Mouse (Mus musculus) hindbrain, embryonic 10.5 days (tissue): Measurements from ENCODE around the gene Nrxn3. TPM values are rescaled to one million over a fixed set of nuclear protein-coding genes. Genes with fewer than 3 reads are reported as not detected.

ENCODE experiments used
- DNase-seq: peaks from one replicate; pipeline ENCODE4 v3.0.0-alpha.2; 2017; ENCODE audit warnings: low spot score
- H3K27ac ChIP-seq: fragments of 300-500 bp; sonication (generic); 2 replicates; pipeline ENCODE4 v1.5.1; 2016; ENCODE audit warnings: mild to moderate bottlenecking, moderate library complexity
- H3K27me3 ChIP-seq: fragments of 300-500 bp; sonication (generic); 2 replicates; pipeline ENCODE4 v1.6.1; 2016; ENCODE audit warnings: mild to moderate bottlenecking; ENCODE audit not compliant: poor library complexity, insufficient read depth, severe bottlenecking
- H3K36me3 ChIP-seq: fragments of 300-500 bp; sonication (generic); 2 replicates; pipeline ENCODE4 v1.6.1; 2016; ENCODE audit warnings: mild to moderate bottlenecking, moderate library complexity
- H3K4me1 ChIP-seq: fragments of 300-500 bp; sonication (generic); replicated peaks from 2 replicates; pipeline ENCODE4 v1.6.1; 2016; ENCODE audit warnings: mild to moderate bottlenecking
- H3K4me3 ChIP-seq: fragments of 300-500 bp; sonication (generic); 2 replicates; pipeline ENCODE4 v1.5.1; 2016; ENCODE audit warnings: mild to moderate bottlenecking, moderate library complexity
- H3K9me3 ChIP-seq: fragments of 300-500 bp; sonication (generic); 2 replicates; pipeline ENCODE4 v1.6.1; 2016; ENCODE audit warnings: mild to moderate bottlenecking, moderate library complexity
- WGBS: fragments of 180-500 bp; shearing (Covaris S2); methylation state at CpG from one replicate; pipeline ENCODE4 v1.1.7; 2016; 5-methylcytosine and 5-hydroxymethylcytosine counted together
- polyA plus RNA-seq: library from polyadenylated mRNA; unstranded; fragments of >200 nt; fragmentation: Nextera tagmentation; extraction: Ambion mirVana; gene quantifications from 2 replicates; pipeline ENCODE4 v1.2.1, GENCODE M21; 2016

The Nrxn3 gene
- polyA plus RNA-seq, 1 experiment from 2014 or later, result 23.5 TPM

DNA sequence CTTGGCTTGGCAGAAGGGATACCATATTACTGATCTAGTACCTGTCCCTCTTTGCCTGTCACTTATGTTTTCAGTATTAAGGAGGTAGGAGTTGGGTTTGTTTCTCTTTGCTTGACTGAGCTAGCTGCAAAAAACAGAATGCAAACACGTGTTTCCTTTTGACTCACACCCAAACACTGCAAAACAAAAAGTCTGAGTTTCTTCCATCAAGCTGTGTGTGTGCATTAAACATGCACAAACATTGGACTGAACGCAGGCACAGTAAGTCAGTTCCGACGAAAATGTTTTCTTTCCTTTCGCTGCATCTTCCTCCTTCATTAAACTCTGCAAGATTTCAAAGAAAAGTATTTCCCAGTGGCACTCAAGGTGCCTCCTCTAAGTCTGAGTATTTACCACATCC lies 1270.6 kb downstream of the Nrxn3 start:
- Histone ChIP-seq H3K4me3 (no peak overlapping the region), H3K4me1 (no peaks in the 10 kb centered on the region), H3K27me3 (no peaks in the 10 kb centered on the region), H3K9me3 (no peaks in the 10 kb centered on the region), H3K27ac (no peak overlapping the region), H3K36me3 (no peaks in the 10 kb centered on the region)
- no peak for DNase-seq
- 84% methylated on average over 5 of the region's 5 CpGs for WGBS

DNA sequence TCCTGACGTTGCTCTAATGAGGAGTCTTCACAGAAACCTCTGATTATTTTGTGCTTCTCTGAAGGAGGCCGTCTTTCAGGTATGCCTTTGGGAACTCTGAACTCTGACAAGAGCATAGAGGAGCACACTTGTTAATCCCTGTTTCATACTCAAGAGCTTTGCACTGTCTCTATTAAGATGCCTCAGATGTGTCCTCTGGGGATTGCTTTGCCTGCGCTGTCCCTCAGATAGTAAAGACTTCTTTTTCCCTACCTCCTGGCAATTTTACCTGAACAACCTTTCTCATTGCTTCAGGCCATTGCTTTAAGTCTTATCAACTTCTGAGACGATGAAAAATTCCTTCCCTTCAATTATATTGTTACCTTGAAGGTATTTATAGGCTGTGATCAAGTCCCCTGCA lies 1272.7 kb downstream of the Nrxn3 start:
- no peak overlapping the region for H3K27ac ChIP-seq
- H3K4me3 ChIP-seq, result no peak overlapping the region
- H3K9me3 ChIP-seq, result no peaks in the 10 kb centered on the region
- H3K36me3 ChIP-seq, result no peaks in the 10 kb centered on the region
- no peak for DNase-seq
- H3K27me3 ChIP-seq, result no peaks in the 10 kb centered on the region
- WGBS, result 80% methylated on average over 4 of the region's 4 CpGs
- no peaks in the 10 kb centered on the region for H3K4me1 ChIP-seq

DNA sequence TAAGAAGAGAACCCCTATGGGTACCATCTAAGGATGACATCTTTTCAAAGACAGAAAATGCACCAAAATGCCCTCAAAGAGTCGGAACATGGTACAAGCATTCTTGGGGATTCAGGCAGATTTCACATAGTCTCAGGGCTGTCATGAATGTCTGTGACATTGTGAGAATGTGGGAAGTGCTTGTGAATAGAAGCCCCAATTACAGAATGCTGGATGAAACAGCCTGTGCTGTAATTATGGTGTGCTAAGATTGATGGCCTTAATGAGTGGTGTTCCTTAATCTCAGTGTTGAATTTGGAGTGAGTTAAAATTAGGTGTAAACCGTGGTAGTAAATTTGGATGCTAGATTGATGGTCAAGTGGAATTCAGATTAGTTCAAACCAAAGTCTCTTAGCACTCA lies 1287.6 kb downstream of the Nrxn3 start:
- Histone ChIP-seq H3K27me3 (no peaks in the 10 kb centered on the region), H3K36me3 (no peaks in the 10 kb centered on the region), H3K4me3 (no peak overlapping the region), H3K9me3 (no peaks in the 10 kb centered on the region), H3K4me1 (no peaks in the 10 kb centered on the region), H3K27ac (no peak overlapping the region)
- WGBS, result 90% methylated on average over 2 of the region's 2 CpGs
- no peak for DNase-seq

DNA sequence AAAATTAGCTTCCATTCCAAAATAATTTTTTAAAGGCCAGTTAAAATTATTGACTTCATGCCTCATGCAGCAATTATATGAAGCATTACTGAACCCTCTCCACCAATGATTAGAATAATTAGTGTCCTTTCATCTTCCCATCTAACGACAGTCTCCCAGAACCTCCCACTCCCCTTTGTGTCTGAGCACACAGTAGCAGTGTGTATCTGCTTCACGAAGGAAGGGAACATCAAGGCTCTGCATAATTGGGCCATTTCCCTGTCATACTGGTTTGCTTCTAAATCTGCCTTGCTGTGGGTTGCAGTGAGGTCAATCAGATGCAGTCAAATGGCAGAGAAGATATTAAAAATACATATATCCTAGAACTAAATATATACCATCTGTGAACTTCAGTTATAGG lies 1291.3 kb downstream of the Nrxn3 start:
- H3K9me3 ChIP-seq, result no peaks in the 10 kb centered on the region
- no peak overlapping the region for H3K4me3 ChIP-seq
- 72% methylated on average over 2 of the region's 2 CpGs for WGBS
- H3K36me3 ChIP-seq, result no peaks in the 10 kb centered on the region
- no peak overlapping the region for H3K27ac ChIP-seq
- H3K27me3 ChIP-seq, result no peaks in the 10 kb centered on the region
- DNase-seq, result no peak
- H3K4me1 ChIP-seq, result no peaks in the 10 kb centered on the region

DNA sequence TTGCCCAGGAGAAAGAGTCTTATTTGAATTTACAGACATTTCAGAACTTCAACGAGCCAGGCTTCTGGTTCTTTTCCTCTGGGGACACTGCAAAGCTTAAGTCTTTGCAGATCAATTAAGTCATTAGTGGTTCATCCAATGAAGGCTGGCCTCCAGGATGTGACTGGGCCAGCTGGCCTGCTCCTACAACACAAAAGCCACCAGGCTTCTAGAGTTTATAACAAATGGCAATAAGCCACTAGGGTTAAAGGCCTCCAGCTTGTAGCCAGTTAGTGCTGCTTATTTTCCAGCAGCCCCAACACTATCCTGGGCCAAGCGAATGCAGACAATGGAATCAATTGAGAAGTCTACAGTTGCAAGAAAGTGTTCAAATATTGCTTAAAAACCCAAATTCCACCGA lies 1304.3 kb downstream of the Nrxn3 start:
- Histone ChIP-seq H3K9me3 (no peaks in the 10 kb centered on the region), H3K4me1 (no peaks in the 10 kb centered on the region), H3K27ac (no peak overlapping the region), H3K27me3 (no peaks in the 10 kb centered on the region), H3K4me3 (no peak overlapping the region), H3K36me3 (no peaks in the 10 kb centered on the region)
- 56% methylated on average over 3 of the region's 3 CpGs for WGBS
- DNase-seq, result peak; percentile 17

DNA sequence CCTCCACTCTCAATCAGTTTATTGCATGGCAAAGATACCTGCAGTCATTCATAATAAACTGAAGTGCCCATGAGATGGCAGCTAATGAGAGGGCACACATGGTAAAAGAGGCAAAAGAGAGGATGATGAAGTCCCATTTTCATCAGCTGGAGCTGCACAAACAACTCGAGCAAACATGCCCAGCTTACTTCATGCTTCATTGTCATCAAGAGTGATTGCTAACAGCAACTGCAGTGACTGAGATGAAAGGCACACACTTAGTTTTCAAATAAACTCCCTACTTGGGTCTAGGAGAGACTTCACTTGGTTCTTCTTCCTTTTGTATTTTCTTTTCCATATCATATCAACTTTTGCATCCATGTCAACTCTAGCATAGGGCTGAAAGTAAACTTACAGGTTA lies 1318.4 kb downstream of the Nrxn3 start:
- 61% methylated on average over 1 of the region's 1 CpGs for WGBS
- no peaks in the 10 kb centered on the region for H3K27me3 ChIP-seq
- DNase-seq, result no peak
- H3K4me1 ChIP-seq, result no peaks in the 10 kb centered on the region
- H3K27ac ChIP-seq, result no peak overlapping the region
- H3K9me3 ChIP-seq, result no peaks in the 10 kb centered on the region
- H3K36me3 ChIP-seq, result no peaks in the 10 kb centered on the region
- no peak overlapping the region for H3K4me3 ChIP-seq

DNA sequence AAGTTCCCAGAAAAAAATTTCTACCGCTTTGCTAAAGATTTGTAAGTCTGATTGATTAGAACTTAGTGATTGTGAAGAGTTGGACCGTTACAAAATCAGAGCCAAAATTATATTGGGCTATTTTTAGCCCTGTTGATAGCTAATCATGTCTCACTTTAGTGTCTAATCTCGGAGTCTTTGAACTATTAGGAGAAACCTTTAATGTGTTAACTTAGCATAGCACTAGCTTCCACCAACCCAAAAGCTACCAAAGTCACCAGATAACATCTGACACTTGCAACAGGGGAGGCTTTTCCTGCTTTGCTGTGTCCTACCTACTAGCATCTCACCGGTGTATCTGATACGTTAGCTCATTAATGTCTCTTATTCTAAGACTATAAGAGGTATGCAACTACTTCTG lies 1333.6 kb downstream of the Nrxn3 start:
- H3K9me3 ChIP-seq, result no peaks in the 10 kb centered on the region
- WGBS, result 93% methylated on average over 5 of the region's 5 CpGs
- no peaks in the 10 kb centered on the region for H3K36me3 ChIP-seq
- H3K4me1 ChIP-seq, result peaks cover under 1% of the 10 kb centered on the region; the same call in 1 of the 2 replicates
- H3K27me3 ChIP-seq, result no peaks in the 10 kb centered on the region
- no peak overlapping the region for H3K4me3 ChIP-seq
- H3K27ac ChIP-seq, result no peak overlapping the region
- DNase-seq, result no peak

DNA sequence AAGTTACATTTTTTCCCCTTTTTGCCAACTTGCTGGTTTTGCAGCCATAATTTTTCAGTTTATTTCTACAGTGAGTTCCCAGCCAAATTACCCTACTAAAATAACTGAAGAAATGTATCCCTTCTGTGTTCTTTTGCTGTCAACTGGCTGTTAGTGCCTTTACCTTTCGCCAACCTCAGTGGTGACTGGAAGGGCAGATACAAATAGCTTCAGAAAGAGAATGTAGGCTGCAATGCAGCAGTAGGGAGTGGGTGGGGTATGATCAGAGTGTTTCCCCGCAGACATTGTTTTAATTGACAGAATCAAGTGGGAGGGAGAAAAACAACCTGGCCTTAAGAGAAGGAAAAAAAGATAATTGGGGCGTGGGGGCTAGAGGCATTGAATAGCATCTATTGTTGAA lies 1337.1 kb downstream of the Nrxn3 start:
- no peaks in the 10 kb centered on the region for H3K27me3 ChIP-seq
- DNase-seq, result no peak

DNA sequence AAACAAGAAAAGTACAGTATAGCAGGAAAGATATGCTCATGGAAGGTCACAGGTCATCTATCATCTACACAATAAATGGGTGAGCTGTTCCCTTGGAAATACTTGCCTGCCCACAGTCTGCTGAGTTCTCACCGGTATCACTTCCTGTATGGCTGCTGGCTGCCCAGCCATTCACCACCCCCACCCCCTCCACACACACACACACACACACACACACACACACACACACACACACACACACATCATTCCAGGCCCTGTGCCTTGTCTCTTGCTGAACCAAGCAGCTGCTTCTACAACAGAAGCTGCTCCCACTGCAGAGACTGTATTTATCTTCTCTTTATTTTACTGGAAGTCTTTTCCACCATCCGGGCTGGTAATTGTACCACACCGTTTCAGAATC lies 1338.6 kb downstream of the Nrxn3 start:
- Histone ChIP-seq H3K4me1 (peaks cover 10% of the 10 kb centered on the region), H3K9me3 (no peaks in the 10 kb centered on the region), H3K27ac (no peak overlapping the region), H3K4me3 (no peak overlapping the region), H3K27me3 (no peaks in the 10 kb centered on the region), H3K36me3 (no peaks in the 10 kb centered on the region)
- 74% methylated on average over 3 of the region's 3 CpGs for WGBS
- DNase-seq, result no peak

More for the DNA sequence above, 1337.1 kb downstream of the Nrxn3 start:
- Histone ChIP-seq H3K4me1 (peaks cover 10% of the 10 kb centered on the region), H3K27ac (no peak overlapping the region), H3K9me3 (no peaks in the 10 kb centered on the region), H3K4me3 (no peak overlapping the region), H3K36me3 (no peaks in the 10 kb centered on the region)
- 82% methylated on average over 3 of the region's 3 CpGs for WGBS

DNA sequence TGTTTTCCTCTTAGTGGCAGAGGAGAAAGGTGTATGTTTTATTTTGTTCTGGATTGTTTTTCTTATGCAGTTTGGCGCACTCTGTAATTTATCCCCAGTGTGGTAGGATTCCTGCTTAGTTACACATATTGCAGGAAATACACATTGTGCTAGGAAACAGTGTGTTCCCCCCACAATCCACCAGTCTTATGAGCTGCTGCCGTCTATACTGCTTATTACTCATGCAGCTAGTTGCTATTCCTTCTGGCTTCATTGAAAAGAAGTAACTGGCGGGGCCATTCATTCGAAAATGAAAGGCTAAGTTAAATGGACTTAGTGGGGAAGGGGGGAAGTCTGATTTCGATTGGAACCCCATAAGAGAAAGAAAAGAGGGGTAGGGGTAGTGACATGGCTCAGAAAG lies 1339.5 kb downstream of the Nrxn3 start:
- DNase-seq, result no peak
- Histone ChIP-seq H3K27me3 (no peaks in the 10 kb centered on the region), H3K9me3 (no peaks in the 10 kb centered on the region), H3K4me1 (peaks cover 10% of the 10 kb centered on the region), H3K4me3 (no peak overlapping the region), H3K27ac (no peak overlapping the region), H3K36me3 (no peaks in the 10 kb centered on the region)
- WGBS, result 62% methylated on average over 5 of the region's 5 CpGs

DNA sequence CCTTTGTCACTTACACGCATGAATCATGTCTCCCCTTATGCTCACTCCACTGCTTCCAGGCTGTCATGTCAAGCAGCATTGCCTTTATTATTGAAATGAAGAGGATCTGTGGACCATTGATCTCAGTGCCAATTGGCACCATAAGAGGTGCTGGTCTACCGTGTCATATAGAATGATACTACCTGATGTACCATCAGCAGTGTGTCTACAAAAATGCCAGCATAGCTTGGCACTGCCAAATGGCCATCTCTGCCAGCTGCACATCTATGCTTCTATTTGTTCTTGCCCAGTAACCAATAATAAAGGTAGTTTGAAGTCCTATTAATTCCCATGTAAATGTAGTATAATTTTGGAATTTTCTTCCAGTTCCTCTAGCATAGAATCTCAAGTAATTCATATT lies 1340.8 kb downstream of the Nrxn3 start:
- Histone ChIP-seq H3K4me3 (no peak overlapping the region), H3K27ac (no peak overlapping the region), H3K27me3 (no peaks in the 10 kb centered on the region), H3K36me3 (no peaks in the 10 kb centered on the region), H3K4me1 (peaks cover 10% of the 10 kb centered on the region), H3K9me3 (no peaks in the 10 kb centered on the region)
- WGBS, result 87% methylated on average over 2 of the region's 2 CpGs
- no peak for DNase-seq

DNA sequence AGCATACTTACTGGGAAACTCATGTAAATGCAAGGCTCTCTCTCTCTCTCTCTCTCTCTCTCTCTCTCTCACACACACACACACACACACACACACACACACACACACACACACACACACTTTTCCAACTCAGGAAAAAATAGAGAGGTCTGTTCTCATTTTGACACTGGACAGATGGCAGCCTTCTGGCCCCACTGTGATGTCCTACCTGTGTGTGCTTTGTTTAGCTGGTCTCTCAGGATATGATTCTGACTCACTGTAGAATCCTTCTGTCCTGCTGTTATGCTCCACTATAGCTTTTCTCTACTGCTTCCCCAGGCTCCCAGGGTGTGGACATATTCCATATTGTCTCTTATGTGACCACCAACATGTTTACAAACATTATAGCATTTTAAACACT lies 1363.2 kb downstream of the Nrxn3 start:
- H3K4me1 ChIP-seq, result no peaks in the 10 kb centered on the region
- H3K9me3 ChIP-seq, result no peaks in the 10 kb centered on the region
- no peaks in the 10 kb centered on the region for H3K27me3 ChIP-seq
- H3K36me3 ChIP-seq, result no peaks in the 10 kb centered on the region
- no peak overlapping the region for H3K4me3 ChIP-seq
- H3K27ac ChIP-seq, result no peak overlapping the region
- DNase-seq, result no peak

DNA sequence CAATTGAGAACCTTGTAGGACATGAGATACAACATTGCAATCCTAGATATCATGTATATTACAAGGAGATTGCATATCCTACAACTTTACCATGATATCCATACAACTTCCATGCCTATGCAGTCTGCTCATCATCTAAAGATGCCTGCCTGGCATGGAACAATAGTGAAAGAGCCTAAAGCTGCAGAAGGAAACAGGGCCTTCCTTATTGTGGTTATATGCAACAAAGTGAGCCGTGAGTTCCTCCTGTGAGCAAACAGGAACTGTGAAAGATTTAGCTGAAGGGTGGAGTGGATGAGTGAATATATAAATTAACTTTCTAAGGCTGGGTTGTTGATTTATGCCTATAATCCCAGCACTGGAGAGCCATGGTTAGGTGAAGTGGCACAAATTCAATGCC lies 1373.1 kb downstream of the Nrxn3 start:
- no peak for DNase-seq
- no peaks in the 10 kb centered on the region for H3K27me3 ChIP-seq
- no peaks in the 10 kb centered on the region for H3K9me3 ChIP-seq
- no peaks in the 10 kb centered on the region for H3K36me3 ChIP-seq
- H3K27ac ChIP-seq, result no peak overlapping the region
- H3K4me3 ChIP-seq, result no peak overlapping the region
- 84% methylated on average over 1 of the region's 1 CpGs for WGBS
- H3K4me1 ChIP-seq, result no peaks in the 10 kb centered on the region

DNA sequence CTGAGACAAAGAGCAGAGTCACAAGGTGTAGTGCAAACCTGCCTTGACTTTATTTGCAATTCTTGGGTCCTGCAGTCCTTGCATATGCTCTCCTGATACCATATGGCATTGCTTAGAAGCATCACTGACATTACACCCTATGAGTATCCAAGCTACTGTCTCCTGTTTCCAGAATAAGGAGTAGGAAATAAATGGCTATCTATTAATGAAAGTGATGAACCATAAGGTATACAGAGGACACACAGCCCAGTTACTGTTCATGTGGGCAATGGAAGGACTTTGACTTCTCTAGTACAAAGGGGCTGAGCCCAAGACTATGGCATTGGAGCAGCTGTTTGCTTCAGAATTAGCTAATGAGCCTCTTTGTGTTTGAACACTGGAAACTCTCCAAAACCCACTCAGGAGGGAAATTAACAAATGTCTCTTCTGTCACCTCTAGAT lies 1390.7 kb downstream of the Nrxn3 start:
- Histone ChIP-seq H3K4me3 (no peak overlapping the region), H3K27me3 (no peaks in the 10 kb centered on the region), H3K9me3 (no peaks in the 10 kb centered on the region), H3K36me3 (no peaks in the 10 kb centered on the region), H3K27ac (no peak overlapping the region), H3K4me1 (no peaks in the 10 kb centered on the region)
- DNase-seq, result no peak
